In the genomic region with DNA sequence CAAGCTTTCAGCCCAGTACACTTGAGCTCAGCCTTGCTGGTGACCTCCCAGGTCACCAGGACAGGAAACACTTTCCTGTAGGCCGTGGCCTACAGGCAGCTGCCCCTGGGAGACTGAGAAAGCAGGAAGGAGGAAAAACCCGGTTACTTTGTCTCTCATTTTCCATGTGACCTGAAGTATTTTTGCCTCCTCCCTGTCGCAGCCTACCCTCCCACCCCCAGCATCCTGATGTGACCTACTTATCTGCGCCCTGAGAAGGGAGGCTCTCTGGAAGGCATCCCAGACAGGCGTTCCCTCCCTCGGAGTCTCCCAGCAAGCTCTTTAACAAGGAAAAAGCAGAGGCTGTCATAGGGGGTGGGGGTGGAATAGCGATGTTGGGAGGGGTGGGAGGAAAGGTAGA, we compare ENCODE assay signal across 10 mouse cellular contexts. TPM values are rescaled to one million over a fixed set of nuclear protein-coding genes. Genes with fewer than 3 reads are reported as not detected.
A peak's percentile ranks its signal among the peaks of the same experiment; 100 is the strongest.
DNase-seq lines count a peak whose midpoint lies in the region; ATAC-seq and TF ChIP-seq lines count a peak whose summit lies in the region.
"Had no signal": no experiment of that assay in that cellular context is flagged by ENCODE, and none has a peak within 500 bp of the region (broad histone marks: within the 10 kb centered on the region; RNA-seq: fewer than 3 reads in every experiment).

No protein-coding gene starts in this region.

- no peak overlapping the region for H3K4me2 ChIP-seq in heart, embryonic 11.5 days
- H3K4me2 ChIP-seq in forebrain, embryonic 11.5 days (ENCODE audit: low read depth, low read length, severe bottlenecking) = no peak overlapping the region

- TF ChIP-seq POLR2A in olfactory bulb, adult 2 months (IDR thresholded peaks at IDR 0.05; ENCODE audit: insufficient read depth, low read depth, low read length) = no peak

- no peak for TF ChIP-seq CTCF in olfactory bulb, adult 2 months (IDR thresholded peaks at IDR 0.05; ENCODE audit: insufficient read depth, low read depth, low read length)

- H3K36me3 ChIP-seq in embryonic facial prominence, embryonic 10.5 days (replicated peaks) = no peaks in the 10 kb centered on the region
- H3K36me3 ChIP-seq in heart, embryonic 11.5 days (ENCODE audit: control insufficient read depth, insufficient read depth, low read length) = no peaks in the 10 kb centered on the region
- H3K36me3 ChIP-seq in forebrain, embryonic 11.5 days (ENCODE audit: control insufficient read depth, insufficient read depth, low read length) = no peaks in the 10 kb centered on the region

- 19% methylated on average over 7 of the region's 7 CpGs for WGBS in embryonic facial prominence, embryonic 10.5 days
- WGBS in heart, embryonic 11.5 days (ENCODE audit: insufficient replicate concordance) = 7% methylated on average over 7 of the region's 7 CpGs
- 2% methylated on average over 7 of the region's 7 CpGs for WGBS in olfactory bulb, adult 2 months
- WGBS in forebrain, embryonic 11.5 days = 34% methylated on average over 7 of the region's 7 CpGs

- H3K9me3 ChIP-seq in embryonic facial prominence, embryonic 10.5 days = no peaks in the 10 kb centered on the region
- H3K9me3 ChIP-seq in heart, embryonic 11.5 days (replicated peaks; ENCODE audit: control insufficient read depth, low read length) = no peaks in the 10 kb centered on the region
- H3K9me3 ChIP-seq in forebrain, embryonic 11.5 days (ENCODE audit: control insufficient read depth, low read length) = no peaks in the 10 kb centered on the region

- H3K4me3 ChIP-seq in embryonic facial prominence, embryonic 10.5 days = no peak overlapping the region
- no peak overlapping the region for H3K4me3 ChIP-seq in heart, embryonic 11.5 days (ENCODE audit: low read depth, low read length)
- H3K4me3 ChIP-seq in olfactory bulb, adult 2 months (ENCODE audit: insufficient read depth, low read depth, low read length) = no peak overlapping the region
- no peak overlapping the region for H3K4me3 ChIP-seq in forebrain, embryonic 11.5 days (ENCODE audit: low read depth, low read length)

- peak; percentile 80 for DNase-seq in ovary, adult 18-20 months (ENCODE audit: low spot score)
- no peak for DNase-seq in ovary, postnatal 10 days (ENCODE audit: low spot score)
- peak; percentile 21 for DNase-seq in embryonic facial prominence, embryonic 10.5 days (ENCODE audit: low spot score)
- peak; percentile 43 to 48 for DNase-seq in layer of hippocampus, postnatal 36 days
- no peak for DNase-seq in thymus, postnatal 36 days
- no peak for DNase-seq in forebrain, embryonic 11.5 days (ENCODE audit: low spot score)

- H3K27me3 ChIP-seq in embryonic facial prominence, embryonic 10.5 days (replicated peaks; ENCODE audit: low read depth, poor library complexity, severe bottlenecking) = no peaks in the 10 kb centered on the region
- H3K27me3 ChIP-seq in heart, embryonic 11.5 days (ENCODE audit: control insufficient read depth, insufficient read depth, low read length) = no peaks in the 10 kb centered on the region
- H3K27me3 ChIP-seq in forebrain, embryonic 11.5 days (ENCODE audit: control insufficient read depth, insufficient read depth, low read length) = no peaks in the 10 kb centered on the region

- H3K27ac ChIP-seq in embryonic facial prominence, embryonic 10.5 days (replicated peaks) = peak overlapping the region; percentile 71
- peak overlapping the region; percentile 59 for H3K27ac ChIP-seq in heart, embryonic 11.5 days (ENCODE audit: low read depth, low read length)
- H3K27ac ChIP-seq in olfactory bulb, adult 2 months (ENCODE audit: insufficient read depth, low read depth, low read length) = peak overlapping the region; percentile 93
- H3K27ac ChIP-seq in forebrain, embryonic 11.5 days (ENCODE audit: low read depth, low read length) = no peak overlapping the region
- H3K27ac ChIP-seq: liver, embryonic 14.5 days had no signal

- peak overlapping the region; percentile 34; the same call in 1 of the 2 replicates for H3K9ac ChIP-seq in heart, embryonic 11.5 days (ENCODE audit: low read depth, low read length)
- H3K9ac ChIP-seq in forebrain, embryonic 11.5 days (ENCODE audit: low read length) = no peak overlapping the region
- H3K9ac ChIP-seq: liver, embryonic 14.5 days had no signal

- H3K4me1 ChIP-seq in embryonic facial prominence, embryonic 10.5 days = peaks cover 46% of the 10 kb centered on the region
- H3K4me1 ChIP-seq in heart, embryonic 11.5 days (ENCODE audit: control insufficient read depth, insufficient read depth, low read length) = peaks cover 30% of the 10 kb centered on the region
- H3K4me1 ChIP-seq in olfactory bulb, adult 2 months (ENCODE audit: control insufficient read depth, insufficient read depth, low read length) = peaks cover 29% of the 10 kb centered on the region
- H3K4me1 ChIP-seq in forebrain, embryonic 11.5 days (replicated peaks; ENCODE audit: control insufficient read depth, insufficient read depth, low read length) = 0 out of 2 replicates have a peak, but pooled peaks cover 3% of the 10 kb centered on the region

- peak; percentile 68 for ATAC-seq in heart, embryonic 11.5 days (replicated peaks; ENCODE audit: insufficient number of reproducible peaks, low FRiP score, low TSS enrichment)
- no peak for ATAC-seq in forebrain, embryonic 11.5 days (replicated peaks; ENCODE audit: low FRiP score)

RNA-seq across cellular contexts. Expression of gene Ninj2, which starts 16.0 kb away (rescaled TPM):
- polyA plus RNA-seq in embryonic facial prominence, embryonic 10.5 days (2016; fragmentation: Nextera tagmentation; extraction: Ambion mirVana) = not detected in 2 replicates
- polyA plus RNA-seq in heart, embryonic 11.5 days (2014; fragmentation: Nextera tagmentation; extraction: Ambion mirVana) = not detected in 2 replicates
- total RNA-seq in layer of hippocampus, postnatal 36 days (2021) = 1 to 10 TPM in 1 of 2 experiments, under 1 TPM in 1; 0.66 to 1.7 TPM
- not detected in 2 replicates for polyA plus RNA-seq in olfactory bulb, adult 2 months (2012; ENCODE audit: insufficient read depth, insufficient read length, low replicate concordance, missing spikeins)
- not detected in 2 replicates for polyA plus RNA-seq in forebrain, embryonic 11.5 days (2014; fragmentation: Nextera tagmentation; extraction: Ambion mirVana)
- total RNA-seq: adrenal gland, postnatal 4 days had no signal

Comparison
In these comparisons a context has a peak if more than half of its experiments do, and no peak if none do; other contexts are left out.
1. DNase-seq: peak in ovary, adult 18-20 months (single experiment), embryonic facial prominence, embryonic 10.5 days (single experiment) and layer of hippocampus, postnatal 36 days (2 of 2); none in ovary, postnatal 10 days (single experiment), thymus, postnatal 36 days (0 of 2) and forebrain, embryonic 11.5 days (single experiment).